Mouse (Mus musculus) cerebellum, adult 2 months (tissue): ENCODE results near the gene Creb3.

ENCODE experiments used
- CTCF ChIP-seq: fragments of 200-500 bp; IDR thresholded peaks from 2 replicates; pipeline ENCODE4 v1.5.1; 2011; ENCODE audit warnings: low read depth, mild to moderate bottlenecking, control low read depth, low read length, moderate library complexity, borderline replicate concordance; ENCODE audit not compliant: insufficient read depth
- POLR2A ChIP-seq: fragments of 200-500 bp; IDR thresholded peaks from 2 replicates; pipeline ENCODE4 v1.6.1; 2011; ENCODE audit warnings: low read length, control low read depth, borderline replicate concordance; ENCODE audit not compliant: insufficient read depth

DNA sequence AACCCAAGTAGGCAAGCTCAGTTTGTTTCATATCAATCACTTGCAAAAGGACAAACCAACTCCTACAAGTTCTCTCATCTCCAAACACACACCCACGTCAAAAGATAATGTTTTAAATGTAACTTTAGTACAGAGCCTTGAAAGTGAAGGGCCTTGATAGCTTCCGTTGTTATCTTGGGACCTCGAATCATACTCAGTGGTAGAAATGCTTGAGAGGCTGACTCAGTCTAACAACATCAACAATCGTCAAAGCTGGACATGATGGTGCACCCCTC, 1.4 kb downstream of the Creb3 start:
- TF ChIP-seq POLR2A (no peak), CTCF (no peak)
